Mouse (Mus musculus) gastrocnemius, adult 8-10 months (tissue): Measurements from ENCODE around the gene Adgrb3. TPM values are rescaled to one million over a fixed set of nuclear protein-coding genes. Genes with fewer than 3 reads are reported as not detected.
"Not testable (repeated sequence)": the region's sequence is repeated elsewhere in the genome, so short reads cannot be mapped to it uniquely, and the experiment has no call there.

Experiments
- DNase-seq, 2 experiments: peaks; one replicate each; pipeline ENCODE4 v3.0.0; 2022; ENCODE audit warnings: low spot score in 2 of 2
- total RNA-seq, 4 experiments: library from RNA; stranded (reverse); gene quantifications; 2 replicates each; pipeline ENCODE4 v1.2.4; 2022

Adgrb3 gene
- total RNA-seq, 4 experiments from 2014 or later = not detected

DNA sequence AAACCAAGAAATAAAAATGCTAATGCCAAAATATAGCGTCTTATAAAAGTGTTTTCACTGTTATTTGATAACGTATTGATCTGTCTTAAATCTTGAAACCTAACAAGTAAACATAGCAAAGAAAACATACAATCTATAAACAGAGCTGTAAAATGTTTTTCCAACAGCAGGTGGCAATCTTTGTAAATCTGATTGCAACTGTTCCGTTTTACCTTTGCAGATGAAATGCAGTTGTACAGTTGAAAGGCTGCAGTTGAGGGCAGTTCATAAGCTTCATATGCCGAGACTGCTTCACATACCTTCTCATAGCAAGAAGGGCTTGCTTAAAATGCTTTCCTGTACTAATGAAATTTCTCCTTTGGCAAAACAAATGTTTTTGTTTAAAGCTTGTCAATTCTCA is 302.5 kb downstream of the Adgrb3 start:
- DNase-seq = no peak

DNA sequence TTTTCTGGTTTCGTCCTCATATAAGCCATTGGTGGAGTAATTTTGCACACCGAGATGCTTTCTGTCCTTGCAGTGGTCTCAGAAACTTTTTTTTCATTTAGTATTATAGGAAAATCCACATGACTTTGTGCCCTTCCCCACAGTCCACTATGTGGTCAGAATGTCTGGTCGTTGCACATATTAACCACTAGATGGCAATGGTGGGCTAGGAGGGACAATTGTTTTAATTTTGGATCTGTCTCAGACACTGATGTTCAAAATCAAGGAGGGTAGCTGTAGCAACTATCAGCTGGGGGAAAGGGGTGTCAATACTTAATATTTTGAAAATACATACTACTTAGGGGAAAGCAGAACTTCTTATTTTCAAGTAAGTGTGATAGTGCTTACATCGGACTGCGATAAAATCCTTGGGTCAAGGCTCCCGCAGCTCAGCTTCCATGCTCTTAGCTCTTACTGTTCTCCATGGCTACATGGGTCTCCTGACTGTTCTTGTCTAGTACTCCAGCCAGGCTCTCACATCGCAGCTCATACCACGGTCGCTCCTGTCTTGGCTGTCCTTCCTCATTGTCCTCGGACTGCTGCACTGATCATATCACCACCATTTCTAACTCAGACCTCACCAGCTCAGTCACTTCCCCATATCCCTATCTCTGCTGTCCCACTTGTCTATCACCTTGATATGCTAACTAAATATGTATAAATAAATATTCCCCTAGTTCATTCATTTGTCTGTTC is 319.0 kb downstream of the Adgrb3 start:
- DNase-seq = no peak

DNA sequence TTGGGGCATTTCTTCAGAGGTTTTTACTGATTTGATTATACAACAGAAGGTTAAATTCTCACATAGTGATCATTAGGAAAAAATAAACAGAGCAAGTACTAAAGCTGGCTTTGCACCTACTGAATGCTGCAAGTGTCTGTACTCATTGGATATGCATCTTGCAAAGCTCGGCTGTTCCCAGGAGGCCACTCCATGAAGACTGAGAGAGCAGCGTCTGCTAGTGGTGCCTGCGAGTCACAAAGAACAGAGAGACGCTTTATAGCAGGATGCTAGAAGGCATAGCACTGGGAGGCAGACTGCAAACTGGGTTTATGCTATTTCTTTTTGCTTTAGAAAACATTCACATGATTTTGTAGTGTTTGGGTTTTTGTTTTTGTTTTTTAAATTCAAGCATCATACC is 325.2 kb downstream of the Adgrb3 start:
- no peak for DNase-seq

DNA sequence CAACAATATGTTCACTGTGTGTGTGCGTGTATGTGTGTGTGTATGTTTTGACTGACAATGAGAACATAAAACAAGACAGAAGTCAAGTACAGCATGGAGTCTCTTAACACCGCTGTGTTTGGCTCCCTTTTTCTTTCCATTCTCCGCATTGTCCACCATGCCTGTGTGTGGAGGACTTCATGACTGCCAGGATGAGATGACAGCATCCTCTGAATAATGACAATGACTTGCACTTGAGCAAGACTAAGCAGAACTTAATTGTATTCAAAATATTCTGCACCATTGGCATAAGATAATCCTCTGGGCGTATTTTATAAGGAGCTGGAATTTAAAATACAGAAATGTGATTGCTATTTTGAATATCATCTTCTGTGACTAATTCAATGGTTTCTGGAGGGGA is 326.0 kb downstream of the Adgrb3 start:
- no peak for DNase-seq

DNA sequence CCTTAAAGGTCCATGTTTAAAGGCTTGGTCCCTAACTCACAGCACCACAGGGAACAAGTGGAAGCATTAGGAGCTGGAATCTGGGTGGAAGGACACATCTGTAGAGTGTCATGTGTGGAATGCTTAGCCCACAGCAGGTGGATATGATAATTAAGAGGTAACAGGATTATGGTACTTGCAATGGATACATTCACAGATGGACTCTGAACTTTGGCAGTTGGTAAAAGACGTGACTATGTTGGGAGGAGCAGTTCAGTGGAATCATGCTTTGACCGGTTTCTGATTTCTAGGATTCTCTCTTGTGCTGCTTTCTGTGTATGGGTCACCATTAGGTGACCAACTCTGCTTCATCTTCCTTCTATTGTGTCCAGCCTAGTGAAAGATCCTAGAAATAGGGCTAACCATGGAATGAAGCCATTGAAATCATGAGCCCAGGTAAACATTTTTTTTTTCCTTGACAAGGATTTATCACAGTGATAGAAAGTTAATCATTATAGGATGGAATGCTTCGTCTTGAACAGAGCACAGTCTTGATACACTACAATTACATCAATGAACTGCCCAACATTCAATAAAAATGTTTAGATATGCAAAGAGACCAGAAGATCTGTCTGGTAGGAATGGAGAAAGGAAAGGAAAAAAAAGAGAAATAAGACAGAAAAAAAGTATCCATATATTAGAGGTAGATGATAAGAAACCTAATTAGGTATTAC is 334.1 kb downstream of the Adgrb3 start:
- no peak for DNase-seq

DNA sequence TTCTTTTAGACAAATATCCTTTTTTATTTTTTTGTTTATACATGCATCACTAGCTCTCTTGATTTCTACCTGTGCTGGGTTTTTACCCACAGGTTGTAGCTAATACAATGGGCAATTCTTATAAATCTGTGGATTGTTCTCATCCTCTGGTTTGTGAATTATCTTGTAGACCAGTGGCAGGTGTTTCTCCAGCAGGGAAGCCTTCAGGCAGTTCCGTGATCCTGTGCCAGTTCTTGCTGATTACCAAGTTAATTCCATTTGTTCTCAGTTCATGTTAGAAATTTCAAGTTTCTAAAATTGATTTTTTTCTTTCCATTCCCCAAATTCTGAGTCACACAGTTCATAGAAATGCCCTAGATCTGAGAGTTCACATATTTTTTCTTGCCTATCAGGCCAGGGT is 338.0 kb downstream of the Adgrb3 start:
- DNase-seq = no peak

DNA sequence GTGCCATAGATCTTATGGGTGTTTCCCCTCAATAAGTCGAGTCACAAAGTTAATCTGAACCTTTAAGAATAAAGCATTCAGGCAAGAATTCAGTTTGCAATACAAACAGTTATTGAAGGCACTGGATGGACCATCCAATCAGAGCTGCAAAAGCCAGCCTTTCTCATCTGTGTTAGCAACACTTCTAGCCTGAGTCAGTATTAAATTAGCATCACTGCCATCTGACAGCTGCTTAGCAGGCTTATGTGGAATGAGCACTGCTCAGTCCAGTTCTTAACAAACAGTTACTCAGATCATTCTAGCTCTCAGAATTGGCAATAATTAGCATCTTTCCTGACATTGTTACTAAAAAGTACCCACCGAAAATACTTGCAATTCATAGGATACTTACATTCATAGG is 339.3 kb downstream of the Adgrb3 start:
- no peak for DNase-seq

DNA sequence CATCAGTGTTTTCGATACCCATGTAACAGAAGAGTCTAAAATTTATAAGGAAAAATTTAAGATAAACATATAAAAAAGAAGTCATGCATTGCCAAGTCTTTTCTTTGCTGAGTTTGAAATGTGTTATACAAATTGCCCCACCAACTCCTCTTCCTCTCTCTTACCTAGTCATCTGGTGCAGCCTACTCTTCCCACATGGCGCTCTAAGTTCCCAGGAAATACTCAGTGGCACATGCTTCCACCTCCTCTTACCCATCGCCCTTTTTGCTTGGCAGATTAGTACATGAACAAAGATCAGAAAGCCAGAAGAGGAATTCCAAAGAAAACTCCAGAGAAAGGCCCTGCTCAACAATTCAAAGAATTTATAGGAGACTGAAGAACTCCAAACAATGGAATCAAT is 353.8 kb downstream of the Adgrb3 start:
- no peak for DNase-seq

DNA sequence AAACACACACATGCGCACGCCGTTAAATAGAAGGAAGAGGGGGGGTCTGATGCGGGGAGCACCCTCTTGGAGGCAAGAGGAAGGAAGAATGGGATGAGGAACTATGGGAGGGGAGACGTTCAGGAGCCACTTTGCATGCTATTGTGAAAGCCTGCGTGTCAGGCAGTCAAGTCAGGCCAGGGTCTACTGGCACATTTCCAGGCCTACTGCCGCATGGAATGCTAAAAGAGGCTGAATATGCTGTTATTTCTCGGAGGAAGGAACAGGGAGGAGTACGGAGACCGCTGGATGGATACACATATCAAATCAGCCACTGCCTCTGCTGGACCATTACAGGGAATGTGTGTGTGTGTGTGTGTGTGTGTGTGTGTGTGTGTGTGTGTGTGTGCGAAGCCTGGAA is 355.0 kb downstream of the Adgrb3 start:
- DNase-seq = no peak

DNA sequence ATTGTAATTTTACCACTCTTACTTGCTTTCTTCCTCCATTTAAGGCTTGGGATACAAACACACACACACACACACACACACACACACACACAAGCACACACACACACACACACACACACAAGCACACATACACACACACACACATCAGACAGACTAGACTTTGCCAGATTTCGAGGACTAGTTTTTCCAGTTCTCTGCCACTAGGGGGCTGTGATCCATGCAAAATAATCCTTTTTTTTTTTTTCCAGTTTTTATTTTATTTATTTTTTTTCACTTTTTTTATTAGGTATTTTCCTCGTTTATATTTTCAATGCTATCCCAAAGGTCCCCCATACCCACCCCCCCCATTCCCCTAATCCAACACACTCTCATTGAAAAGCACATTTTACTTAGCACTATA is 357.9 kb downstream of the Adgrb3 start:
- not testable (repeated sequence) for DNase-seq

DNA sequence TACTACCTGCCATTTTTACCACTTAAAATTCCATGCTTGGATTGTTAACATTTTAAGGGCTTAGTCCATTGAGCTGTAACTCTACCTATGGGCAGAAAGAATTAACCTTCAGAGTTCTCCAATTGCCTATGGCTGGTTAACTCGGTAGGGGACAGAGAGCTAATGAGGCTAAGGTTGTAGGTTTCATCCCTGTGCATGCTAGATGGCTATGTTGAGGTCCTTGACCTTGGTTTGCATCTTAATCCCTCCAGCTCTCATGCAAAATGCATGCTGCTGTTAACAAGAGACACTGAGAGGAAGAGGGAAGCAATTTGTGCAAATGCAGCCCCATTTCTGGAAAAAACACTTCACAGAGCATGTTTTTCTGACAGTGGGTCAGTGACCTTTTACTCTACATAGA is 366.9 kb downstream of the Adgrb3 start:
- DNase-seq = no peak

DNA sequence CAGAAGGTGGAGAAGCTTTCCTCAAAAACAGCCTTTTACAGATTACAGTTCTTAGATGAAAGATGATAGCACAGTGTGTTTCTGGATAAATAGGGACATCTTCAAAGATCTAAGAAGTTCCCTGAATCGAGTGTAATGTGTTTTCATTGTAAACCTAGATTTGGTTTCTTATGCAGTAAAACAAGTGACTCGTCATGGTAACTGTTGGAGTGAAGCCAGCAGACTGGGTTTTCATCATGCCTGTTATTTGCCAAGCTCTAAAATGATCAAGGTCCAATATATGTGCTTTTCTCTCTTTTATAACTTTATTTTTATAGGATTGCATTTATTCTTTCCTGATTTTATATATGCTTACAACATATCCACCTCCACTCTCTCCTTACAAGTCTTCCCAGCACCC is 394.0 kb downstream of the Adgrb3 start:
- no peak for DNase-seq

DNA sequence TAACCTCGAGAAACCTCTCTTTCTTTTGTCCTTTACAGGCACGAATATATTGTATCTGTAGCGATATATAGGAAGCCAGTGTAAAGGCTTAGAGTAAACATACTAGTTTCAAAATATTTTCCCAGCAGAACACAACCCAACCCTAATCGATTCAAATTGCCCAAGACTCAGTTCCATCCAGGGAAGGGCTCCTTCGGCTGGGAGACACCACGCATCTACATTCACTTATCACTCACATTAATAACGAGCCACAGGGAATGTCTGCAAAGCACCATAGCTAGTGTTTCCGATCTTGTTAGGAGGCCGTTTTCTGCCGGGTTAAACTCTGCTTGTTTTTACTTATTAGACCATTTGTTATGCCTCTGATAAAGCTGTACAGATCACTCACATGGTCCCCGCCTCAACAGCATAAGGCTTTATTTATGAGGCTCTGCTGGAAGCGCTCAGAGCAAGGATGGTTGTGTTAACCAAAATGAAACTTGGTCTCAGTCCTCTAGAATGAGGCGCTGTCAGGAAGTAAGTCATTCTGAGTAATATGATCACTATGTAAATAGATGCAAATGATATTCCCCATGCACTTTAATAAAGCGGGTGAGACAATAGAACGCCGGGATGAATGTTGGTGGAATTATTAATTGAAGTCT is 399.2 kb downstream of the Adgrb3 start:
- no peak for DNase-seq

DNA sequence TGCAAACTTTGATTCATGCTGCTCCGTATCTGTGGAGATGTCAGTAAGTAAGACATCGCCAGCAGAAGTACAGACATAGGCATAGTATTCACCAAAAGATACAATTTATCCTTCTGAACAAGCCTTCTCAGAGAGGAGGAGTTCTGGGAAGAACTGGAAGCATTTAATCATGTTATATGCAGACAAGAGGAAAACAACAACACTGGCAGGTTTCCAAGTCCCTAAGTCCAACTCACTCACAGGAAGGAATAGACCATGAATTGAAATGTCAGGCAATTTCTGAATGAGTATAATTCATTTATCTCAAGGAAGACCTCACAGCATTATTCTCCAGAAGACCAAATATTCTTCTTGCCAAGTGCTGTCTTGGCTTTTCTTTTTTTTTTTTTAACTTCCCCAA is 408.8 kb downstream of the Adgrb3 start:
- DNase-seq = no peak

DNA sequence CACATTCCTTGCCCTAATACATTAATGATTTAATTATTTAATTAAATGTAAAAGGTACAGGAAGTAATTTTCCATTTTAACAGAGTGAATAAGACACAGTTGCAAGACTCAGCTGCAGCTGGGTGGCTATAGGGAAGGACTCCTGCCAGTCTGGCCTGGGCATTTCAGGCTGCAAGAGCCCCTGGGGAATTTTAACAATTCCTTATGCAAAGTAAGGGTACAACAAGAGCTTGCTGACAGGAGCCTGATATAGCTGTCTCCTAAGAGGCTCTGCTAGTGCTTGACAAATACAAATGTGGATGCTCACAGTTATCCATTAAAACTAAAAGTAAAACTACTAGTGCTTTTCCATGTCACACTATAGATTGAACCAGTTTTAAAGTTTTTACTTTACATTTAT is 410.1 kb downstream of the Adgrb3 start:
- DNase-seq = no peak

DNA sequence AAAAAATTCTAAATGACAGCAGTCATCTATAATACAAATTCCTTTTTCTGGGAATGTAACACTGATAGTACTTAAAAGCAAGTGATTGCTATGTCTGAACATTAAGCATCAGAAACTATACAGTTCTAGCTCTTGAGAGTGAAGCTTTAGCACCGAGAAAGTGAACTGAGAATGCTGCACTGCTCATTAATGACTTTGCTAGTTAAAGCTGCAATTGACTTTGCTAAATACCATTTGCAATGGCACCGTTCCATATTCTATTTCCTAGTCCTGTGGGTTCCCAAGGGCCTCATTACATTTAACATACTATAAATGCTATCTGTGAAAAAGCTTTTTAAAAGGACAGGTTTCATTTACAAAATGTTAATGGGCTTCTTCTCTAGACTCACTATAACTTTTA is 414.4 kb downstream of the Adgrb3 start:
- DNase-seq = no peak

DNA sequence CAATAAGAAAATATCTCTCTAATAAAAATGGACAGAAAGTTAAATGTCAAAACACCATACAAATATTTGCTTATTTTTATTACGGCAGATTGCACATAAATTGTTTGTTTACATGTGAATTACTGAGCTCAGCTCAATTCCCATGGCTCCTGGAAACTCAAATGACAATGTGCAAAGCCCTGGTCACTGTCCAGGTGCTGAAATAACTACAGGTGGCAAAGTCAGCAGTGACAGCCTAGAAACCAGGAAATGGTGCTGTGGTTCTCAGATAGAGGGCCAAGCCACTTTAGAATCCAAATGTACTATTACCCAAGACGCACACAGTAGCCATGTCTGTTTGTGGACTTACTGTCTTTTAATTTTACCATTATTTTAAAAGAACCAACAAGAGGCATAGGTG is 465.3 kb downstream of the Adgrb3 start:
- DNase-seq = no peak

DNA sequence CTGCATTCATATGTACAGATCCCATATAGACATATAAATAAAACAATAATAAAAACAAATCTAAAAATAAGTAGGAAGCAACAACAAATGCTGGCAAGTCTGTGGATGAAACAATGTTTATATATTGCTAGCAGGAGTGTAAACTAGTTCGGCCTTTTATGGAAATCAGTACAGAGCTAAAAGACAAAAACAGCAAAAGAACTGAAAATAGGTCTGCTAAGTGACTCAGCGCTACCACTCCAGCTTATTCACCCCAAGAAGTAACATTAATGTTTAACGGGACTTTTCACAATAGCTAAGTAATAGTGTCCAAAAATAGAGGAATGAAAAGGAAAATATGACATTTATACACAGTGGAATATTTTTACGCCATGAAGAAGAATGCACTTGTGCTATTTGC is 471.0 kb downstream of the Adgrb3 start:
- no peak for DNase-seq

DNA sequence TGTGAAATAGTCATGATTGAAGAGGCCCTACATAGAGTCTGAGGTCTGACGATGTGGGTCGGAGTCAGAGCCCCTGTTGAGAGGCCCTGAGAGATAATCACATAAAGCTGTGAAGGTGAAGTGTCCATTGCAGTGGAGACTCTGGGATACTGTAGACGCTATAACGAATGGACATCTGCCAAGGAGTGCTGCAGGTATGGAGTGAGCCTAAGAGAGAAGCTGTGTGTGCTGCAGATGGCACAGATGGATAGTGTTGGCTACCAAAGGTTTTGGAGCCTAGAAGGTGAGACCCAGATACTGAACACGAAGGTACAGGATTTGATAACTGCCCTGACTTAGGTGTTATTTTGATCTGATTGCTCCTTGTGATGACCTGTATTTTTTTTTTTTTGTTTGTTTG is 474.0 kb downstream of the Adgrb3 start:
- no peak for DNase-seq

DNA sequence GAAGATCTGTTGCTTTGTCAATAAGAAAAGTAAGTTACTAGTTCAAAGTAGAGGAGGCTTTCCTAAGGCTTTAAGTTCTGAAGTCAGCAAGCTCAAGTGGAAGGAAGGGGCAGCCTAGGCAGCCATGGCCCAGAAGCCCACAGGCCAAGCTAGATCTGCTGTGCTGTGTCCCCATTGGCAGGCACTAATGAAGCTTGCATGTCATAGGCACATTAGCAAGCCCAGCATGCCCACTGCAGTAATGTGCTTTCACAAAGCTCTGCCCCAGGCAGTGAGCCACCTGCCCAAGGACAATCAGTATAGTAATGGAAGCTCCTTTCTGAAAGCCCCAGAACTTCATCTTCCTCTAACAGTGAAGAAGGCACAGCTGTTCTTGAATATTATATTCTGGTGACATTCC is 484.6 kb downstream of the Adgrb3 start:
- no peak for DNase-seq

DNA sequence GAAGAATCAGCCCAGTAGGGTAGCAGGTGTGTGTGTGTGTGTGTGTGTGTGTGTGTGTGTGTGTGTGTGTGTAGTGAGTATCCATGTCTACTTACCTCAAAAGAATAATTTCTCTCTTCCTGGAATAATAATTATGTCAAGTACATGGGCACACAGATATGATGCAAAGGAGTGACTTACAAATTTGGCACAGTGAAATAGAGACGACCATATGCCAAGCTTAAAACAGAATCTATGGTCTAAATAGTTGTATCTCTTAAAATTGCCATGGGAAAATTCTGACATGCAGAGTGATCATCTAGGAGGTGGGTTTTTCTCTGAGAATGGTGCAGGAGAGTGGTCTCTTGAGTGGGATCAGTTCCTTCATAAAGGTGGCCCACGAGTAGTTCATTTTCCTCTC is 504.1 kb downstream of the Adgrb3 start:
- no peak for DNase-seq

DNA sequence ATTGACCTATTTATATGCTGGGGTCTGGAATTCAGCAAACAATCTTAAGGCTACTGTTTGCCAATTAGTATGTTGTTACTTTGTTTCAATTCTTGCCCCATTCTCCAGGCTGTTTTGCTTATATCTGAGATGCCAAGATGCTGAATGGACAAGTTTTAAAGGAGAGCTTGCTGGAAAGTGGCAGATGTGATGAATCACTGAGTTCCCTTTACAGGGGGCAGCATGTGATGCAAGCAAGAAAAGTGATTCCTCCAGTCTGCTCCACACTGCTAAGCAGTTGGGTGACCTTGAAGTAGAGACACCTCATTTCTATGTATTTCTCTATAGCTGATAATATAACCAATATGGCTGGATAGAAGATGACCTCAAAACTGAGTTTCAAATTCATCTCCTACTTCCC is 512.4 kb downstream of the Adgrb3 start:
- no peak for DNase-seq

DNA sequence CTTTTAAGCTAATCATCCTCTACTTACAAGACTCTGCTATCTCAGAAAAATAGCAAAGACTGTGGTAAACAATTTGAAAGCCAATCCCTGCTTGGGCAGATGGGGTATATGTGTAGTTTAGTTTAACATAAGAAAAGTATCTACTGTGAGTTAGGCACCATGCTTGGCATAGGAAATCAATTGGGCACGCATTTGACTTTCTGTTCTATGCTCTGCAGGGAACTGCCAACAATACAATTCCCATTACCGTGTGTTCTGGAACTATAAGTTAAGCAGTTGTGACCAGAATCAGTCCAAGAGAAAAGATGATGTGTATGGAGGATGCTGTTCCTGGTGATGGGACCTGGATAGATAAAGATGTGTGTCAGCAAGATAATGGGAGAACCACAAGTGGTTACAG is 517.2 kb downstream of the Adgrb3 start:
- DNase-seq = no peak
